Mouse (Mus musculus): ENCODE measurements at regions not wholly inside any gene's neighbourhood (a gene's known extent, or its start where the extent isn't known, plus 50 kb on each side); places are given as distances from the start of the nearest gene placed in this dataset.

GRCm38 (mm10) chr2:57906939-57907338 is 90.7 kb upstream of the Galnt5 start:
- ATAC-seq (replicated peaks; ENCODE audit: poor library complexity), result no peak

- no peak for ATAC-seq (replicated peaks; ENCODE audit: poor library complexity)
Observed at GRCm38 (mm10) chr2:57909706-57910105, 88.0 kb upstream of the Galnt5 start.

DNA sequence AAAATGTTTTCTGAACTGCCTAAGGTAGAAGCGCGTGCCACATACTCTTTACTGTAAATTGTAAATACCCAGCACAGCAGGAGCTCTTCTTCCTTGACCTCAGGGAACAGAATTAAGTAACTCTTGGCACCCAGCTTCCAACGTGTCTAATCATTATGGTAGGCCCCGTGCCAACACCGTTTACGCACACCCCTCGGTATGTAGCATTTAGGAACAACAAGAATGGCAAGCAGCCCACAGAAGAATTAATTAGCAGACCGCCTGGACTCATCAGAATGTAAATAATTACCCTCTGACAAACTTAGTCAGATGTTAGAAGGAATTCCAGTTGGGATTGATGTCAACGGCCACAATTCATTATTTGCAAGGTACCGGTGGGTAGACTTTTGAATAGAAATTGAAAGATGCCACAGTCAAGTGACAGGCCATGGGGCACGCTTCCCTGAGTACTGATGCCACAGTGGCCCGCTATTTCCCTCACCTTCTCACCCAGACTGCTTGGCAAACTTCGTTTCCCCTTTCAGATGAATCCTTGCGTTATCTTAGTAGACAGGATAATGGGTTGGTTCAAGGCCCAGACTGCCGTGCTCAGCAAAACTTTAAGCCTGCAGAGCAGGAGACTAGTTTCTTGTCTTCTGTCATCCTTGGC is 81.2 kb upstream of the Galnt5 start:
- no peak for ATAC-seq (replicated peaks; ENCODE audit: poor library complexity)

DNA sequence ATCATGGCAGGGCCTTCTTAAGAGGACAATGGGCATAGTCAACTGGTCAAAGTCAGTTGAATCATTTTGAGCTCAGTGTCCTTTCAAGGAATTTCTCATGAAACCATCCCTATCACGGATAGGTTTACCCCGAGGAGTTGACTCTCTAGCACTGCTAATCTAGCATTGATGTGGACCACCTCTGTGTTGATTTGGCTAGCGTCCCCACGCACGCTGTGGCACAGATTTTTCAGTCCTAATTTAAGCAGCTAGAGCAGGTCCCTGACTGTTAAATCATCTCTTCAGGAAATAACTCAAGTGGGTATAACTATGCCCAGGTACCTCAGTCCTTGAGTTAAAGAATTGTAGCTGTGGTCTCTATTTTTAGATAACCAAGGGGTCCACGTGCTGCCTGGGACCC is 80.0 kb upstream of the Galnt5 start:
- ATAC-seq (replicated peaks; ENCODE audit: poor library complexity), result no peak

DNA sequence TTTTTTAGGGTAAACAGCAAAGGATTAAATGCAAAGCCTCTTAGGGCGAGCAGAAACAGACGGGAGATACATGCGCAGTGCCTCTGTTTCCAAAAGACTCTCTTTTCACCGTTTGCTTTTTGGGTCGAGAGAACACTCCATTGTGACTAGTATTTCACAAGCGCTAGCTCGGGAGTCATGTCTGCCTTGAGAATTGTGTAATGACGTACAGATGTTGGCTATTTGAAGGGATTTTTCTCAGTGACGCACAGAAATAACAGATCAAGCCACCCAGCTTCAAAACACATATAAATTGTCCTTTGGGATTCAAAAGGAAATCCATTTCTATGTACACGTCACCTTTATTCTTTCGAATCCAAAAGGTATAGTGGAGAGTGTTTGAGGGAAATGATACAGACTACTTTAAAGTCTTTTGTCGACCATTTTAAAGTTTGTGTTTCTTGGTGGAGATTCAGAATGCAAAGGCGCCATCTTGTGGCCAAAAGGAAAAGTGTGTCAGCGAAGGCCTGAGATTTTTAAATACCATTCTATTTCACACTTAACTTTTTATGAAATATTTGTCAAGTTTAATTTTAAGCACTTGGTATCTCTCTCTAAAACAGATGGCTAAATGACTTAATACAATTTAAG is 78.5 kb upstream of the Galnt5 start:
- ATAC-seq (replicated peaks; ENCODE audit: poor library complexity), result peak; percentile 89

DNA sequence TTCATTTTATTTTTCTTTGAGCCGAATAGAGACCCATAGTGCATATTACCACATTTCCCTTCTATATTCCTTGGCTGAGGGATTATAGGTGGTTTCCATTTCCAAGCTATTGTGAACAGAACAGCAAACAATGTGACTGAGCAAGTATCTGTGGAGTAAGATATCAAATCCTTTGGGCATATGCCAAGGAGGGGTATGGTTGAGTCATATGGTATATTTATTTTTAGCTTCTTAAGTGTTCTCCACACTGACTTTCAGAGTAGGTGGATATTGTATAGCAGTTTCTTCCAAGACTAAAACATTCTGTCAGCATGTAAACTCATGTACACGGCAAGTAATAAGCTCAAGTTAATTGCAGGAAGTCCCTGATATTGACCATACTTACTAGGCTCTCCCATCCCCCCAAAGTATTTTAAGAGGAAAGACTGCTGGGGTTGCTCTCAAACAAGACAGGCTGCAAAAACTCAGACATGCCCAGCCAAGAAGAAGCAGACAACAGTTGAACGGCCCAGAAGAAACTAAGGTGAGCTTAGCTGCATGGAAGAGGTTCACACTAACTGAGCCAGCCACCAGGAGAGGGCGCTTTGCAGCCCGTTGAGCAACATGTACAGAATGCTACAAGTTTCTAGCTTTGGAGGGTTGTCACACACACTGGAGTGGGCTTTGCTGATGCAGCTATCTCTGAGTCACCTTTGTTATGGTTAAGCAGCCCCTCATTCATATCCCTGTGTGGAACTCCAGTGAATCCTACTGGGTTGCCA is 63.4 kb upstream of the Galnt5 start:
- peak; percentile 54; the same call in 1 of the 2 replicates for ATAC-seq (replicated peaks; ENCODE audit: poor library complexity)
